Mouse (Mus musculus) ovary, postnatal 36 days (tissue): Measurements from ENCODE around the gene Mtmr1.
"Not testable (repeated sequence)": the region's sequence is repeated elsewhere in the genome, so short reads cannot be mapped to it uniquely, and the experiment has no call there.

Experiments
- DNase-seq: peaks from one replicate; pipeline ENCODE4 v3.0.0; 2022; ENCODE audit warnings: low spot score, mixed read lengths

Mtmr1 gene

DNA sequence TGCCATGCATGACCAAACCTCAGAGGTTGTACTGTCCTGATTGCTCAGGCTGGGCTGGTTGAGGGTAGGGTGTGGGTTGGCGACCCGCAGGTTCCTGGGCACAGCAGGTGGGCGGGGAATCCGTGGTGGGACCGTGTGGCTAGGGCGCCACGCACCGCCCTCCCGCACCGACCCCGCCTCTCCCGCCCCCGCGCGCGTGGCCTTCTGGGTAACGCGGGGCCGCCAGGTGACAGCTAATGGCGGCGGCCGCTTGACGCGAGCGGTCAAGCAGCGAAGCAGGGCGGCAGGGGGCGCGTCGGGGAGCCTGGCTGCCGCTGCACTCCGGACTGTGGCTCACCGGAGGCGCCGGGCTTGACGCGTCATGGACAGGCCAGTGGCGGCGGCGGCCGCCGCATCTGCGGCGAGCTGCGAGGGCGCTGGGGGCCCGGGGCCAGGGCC lies at the start of gene Mtmr1:
Gene Mtmr1 (plus strand): TSS at position 207 of the 438 bp plus-strand sequence.
- peak; percentile 82 for DNase-seq

DNA sequence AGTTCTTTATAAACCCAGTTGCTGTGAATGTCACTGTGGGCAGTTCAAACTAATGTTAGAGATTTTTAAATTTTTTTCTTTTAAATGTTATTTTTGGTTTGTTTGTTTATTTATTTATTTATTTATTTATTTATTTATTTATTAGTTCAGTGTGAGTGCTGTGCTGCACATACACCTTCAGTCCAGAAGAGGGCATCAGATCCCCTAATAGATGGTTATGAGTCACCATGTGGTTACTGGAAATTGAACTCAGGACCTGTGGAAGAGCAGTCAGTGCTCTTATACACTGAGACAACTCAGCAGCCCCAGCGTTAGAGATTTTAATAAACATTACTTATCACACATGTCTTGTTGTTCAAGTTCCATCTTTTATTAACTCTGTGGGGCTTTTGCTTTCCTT lies 12.5 kb upstream of the Mtmr1 start:
- DNase-seq = no peak

DNA sequence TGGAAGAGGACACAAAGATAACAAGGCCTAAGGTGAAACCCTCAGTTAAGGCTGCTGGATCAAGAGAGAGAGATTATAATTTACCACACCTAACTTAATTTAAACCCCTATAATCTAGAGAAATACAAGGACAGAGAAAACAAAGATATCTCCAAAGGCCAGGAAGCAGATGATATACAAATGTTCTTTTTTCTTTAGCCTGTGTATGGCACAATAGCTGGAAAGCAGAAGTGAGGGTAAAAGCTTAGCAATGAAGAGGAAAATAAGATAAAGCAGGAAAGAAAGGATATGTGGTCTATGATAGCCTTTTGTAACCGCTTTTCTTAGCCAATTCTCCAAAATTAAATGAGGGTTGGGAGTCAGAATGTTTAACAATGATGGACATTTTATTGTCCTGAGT lies 9.2 kb upstream of the Mtmr1 start:
- no peak for DNase-seq

- not testable (repeated sequence) for DNase-seq
Observed at GRCm38 (mm10) chrX:71361793-71362192, 2.8 kb upstream of the Mtmr1 start.

DNA sequence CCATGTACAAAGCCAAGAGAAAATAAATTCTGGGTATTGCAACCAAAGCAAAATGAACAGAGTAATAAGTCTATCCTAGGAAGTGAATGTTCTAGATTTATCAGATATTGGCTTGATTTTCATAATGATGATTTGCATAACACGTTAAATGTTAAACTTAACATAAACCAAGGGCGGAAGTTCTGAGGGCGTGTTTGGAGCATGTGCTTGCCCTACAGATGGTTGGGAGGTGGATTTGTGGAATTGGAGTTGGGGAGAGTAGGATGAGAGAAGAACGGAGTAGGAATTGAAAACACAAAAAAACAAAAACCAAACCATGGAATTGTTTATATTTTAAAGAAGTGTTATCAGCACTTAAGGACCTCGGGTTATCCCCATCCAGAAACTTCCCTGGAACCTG lies 498 bp upstream of the Mtmr1 start:
- DNase-seq = no peak

GRCm38 (mm10) chrX:71365011-71365410 lies 451 bp downstream of the Mtmr1 start:
- DNase-seq = no peak

DNA sequence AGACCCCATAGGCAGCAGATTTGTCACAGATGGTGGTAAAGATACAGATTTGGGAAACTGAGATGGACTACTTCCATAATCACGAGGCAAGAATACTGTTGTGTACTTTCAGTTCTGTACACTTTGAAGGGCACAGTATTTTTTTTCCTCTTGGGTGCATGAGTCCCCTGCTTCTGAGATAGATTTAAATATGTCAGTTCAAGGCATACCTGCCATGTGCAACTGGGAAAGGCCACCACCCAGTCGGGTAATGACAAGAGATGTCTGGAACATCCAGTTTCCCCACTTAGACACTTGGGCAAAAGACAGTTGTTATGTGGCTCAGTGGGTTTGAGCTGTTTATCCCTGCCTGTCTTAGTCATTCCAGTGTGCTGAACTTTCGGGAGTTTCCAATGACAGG lies 950 bp downstream of the Mtmr1 start:
- no peak for DNase-seq

DNA sequence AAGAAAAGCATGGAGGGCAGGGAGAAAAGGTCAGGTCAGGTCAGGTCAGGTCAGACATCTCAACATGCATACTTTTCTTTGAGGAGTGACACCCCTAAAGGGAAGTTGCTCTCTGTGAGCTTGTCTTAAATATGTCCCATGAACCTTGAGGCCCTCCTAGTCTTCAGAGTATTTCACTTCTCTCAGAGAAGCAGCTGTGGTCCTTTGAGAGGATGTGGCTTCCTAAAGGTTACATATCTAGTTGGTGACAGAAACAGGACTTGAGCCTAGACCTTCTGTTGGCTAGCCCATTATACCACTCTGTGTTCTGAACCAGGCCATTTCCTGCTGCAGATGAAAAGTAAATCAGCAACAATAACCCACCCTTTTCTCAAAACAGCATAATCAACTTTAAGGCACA lies 2.4 kb downstream of the Mtmr1 start:
- DNase-seq = no peak

DNA sequence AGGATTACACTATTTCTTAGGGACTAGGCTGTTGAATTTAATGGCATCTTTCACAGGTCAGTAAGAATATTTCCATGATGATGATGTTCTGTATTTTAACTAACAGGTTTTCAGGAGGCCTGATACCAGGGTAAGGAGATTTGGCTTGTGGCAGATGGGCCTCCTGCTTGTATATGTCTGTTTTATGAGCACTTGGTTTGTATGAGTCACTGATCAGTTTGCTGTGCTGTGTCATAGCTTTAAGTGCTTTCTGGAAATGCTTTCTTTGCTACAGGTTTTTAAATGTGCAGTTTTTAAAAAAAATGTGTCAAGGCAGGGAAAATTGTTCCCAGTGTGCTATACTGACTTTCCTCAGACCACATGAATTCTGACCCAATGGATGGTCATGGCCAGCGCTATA lies 12.2 kb downstream of the Mtmr1 start:
- DNase-seq = no peak

- DNase-seq = no peak
Observed at GRCm38 (mm10) chrX:71378435-71378834, 13.9 kb downstream of the Mtmr1 start.

DNA sequence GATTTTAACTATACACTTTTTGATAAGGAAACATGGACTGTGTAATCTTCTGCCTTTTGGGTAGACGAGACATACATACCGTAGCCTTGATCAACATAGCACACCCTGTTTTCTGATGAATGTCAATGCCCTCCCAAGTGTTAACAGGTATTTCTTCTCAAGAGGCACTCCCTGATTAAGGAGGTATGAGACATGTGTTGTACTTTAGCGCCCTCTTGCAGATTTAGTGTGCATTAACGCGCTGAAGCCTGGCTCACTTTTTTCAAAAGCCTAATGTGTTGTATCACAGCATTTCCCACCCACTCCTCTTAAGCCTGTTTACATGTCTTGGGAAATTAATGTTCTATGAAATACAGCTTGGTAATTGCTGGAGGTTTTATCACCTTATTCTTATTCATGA lies 17.0 kb downstream of the Mtmr1 start:
- no peak for DNase-seq

DNA sequence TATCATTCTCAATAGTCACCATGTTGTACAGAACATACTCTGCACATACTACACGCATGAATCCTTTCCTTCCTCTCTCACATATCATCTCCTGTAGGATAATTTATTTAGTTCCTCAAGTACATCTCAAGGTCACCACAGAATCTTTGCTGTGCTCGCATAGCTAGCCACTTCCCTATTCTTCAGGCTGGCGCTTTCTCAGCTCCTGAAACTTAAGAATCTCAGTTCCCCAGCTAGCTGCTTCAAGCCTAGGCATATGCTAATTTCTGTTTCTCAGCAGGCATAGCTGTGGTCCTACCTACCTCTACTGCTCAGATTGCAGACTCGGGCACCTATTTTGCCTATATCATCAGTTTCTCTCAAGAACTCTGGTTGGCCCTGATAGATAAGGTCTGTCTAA lies 31.8 kb downstream of the Mtmr1 start:
- DNase-seq = no peak

DNA sequence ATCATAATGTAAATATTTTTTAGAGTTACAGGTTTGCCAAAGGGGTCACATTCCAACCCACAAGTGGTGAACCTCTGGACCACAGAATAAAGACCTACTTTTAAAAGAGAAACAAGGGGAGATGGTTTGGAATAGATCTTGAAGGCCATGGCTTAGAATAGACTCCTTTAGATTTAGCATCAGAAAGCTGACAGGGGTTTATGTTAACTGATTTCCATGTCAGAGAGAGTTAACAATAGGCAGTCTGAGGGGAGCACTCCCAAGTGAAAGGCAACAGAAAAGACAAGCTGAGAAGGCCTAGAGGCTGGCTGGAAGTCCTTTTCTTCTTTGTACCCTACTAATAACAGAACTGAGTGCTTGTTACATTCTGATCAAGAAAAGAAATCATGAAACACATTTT lies 41.7 kb downstream of the Mtmr1 start:
- DNase-seq = no peak

GRCm38 (mm10) chrX:71408386-71408785 lies 43.8 kb downstream of the Mtmr1 start:
- DNase-seq = no peak

- no peak for DNase-seq
Observed at GRCm38 (mm10) chrX:71412776-71413175, 48.2 kb downstream of the Mtmr1 start.

- no peak for DNase-seq
Observed at GRCm38 (mm10) chrX:71413616-71414015, 49.1 kb downstream of the Mtmr1 start.

DNA sequence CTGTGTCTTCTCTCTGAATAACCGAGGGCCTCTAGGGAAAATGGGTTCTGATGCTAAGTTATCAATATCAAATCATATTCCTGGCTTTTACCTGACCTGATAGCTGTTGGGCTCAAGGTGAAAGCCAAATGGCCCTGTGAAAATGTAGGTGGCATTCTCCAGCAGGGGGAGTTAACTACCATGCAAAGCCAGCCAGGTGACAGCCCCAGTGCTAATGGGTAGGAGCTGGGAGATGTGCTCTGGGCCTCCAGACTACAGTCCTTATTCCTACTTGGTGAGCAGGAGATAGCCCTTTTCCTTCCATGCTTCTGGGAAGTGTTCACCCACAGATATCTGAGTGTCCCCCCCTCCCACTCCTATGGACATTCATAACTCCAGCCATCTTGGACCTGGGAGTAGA lies 60.3 kb downstream of the Mtmr1 start:
- DNase-seq = no peak

DNA sequence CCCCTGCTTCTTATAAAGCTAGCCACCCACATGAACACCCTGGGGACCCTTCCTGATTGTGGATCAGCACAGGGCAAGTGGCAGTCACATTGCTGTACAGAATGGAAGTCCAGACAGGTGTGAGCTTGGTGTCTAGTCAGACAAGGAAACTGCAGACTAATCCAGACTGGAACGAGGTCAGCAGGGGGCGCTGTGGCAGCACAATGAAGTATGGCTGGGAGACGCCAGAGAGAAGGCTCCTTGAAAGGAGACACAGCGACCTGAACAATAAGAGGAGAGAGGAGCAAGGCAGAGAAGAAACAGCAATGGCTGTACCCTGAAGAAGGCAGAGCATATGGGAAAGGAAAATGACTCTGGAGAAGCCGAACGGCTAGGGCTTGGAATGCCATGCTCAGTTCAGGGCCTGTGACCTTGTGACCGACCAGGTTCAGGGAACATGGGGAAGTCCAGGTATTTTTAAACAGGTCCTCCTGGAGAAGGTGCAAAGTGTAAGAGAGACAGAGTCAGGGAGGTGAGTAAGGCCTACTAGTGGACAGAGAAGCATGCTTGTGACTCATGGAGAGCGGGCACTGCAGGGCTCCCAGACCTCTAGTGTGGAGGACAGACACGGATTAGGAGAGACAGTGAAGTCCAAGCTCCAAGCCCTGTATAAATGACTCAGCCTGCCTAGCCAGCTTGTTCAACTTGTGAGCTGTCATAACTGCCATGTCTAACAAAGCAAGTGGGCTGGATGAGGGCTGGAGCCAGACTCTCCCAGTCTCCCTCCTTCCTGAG lies 61.4 kb downstream of the Mtmr1 start:
- peak; percentile 79 for DNase-seq

DNA sequence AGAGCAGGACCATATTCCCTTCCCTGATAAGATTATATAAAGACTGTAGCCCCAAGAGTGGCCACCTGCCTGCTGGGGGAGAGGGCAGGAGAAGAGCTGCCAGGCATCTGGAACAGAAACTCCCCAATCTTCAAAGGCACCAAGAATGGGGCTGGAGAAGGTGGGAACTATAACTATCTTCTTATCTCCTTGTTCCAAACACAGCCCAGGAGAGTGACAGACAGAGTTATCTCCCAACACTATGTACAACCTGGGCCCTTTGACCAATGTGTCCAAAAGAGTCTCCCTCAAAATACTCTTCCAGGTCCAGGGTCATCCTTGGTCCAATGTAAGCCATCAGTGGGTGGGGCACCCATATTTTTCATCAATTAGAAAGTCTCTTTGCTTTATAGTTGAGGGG lies 62.9 kb downstream of the Mtmr1 start:
- no peak for DNase-seq

GRCm38 (mm10) chrX:71430900-71431299 lies 66.3 kb downstream of the Mtmr1 start:
- no peak for DNase-seq

GRCm38 (mm10) chrX:71434448-71434847 lies 69.9 kb downstream of the Mtmr1 start:
- no peak for DNase-seq

DNA sequence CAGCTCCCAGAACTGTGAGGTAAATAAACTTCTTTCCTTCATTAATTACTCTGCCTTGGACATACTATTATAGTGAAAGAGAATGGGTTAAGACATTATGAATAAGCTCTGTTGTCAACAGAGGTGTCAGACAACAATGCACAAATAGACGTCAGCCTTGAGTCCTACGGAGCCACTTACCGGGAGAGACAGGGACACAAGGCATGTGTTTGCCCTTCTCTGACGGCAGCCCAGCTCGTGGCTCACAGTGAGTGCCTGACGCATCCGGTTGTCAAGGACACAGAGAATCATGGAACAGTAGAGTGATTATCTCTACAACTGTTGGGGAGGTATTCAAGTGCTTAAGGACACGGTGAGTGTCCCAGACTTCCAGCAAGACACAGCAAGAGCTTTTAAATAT lies 70.3 kb downstream of the Mtmr1 start:
- DNase-seq = no peak

DNA sequence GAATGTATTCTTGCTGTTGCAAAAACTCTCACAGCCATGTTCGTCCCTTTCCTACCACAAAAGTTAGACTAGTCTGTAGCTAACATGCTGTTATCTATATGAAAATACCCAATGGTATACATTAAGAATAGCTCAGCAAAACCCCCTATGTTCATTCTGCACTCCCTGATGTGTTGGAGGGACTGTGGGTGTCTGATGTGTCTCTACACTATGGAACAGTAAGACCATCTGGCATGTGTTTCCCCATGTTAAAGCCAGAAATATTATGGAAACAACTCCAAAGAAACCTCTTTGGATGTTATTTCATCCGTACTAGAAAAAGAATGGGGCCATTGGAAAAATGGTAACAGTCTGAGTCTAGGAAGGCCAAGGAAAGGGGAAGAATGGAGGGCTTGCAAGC lies 71.0 kb downstream of the Mtmr1 start:
- DNase-seq = no peak

GRCm38 (mm10) chrX:71439473-71439872 lies 74.9 kb downstream of the Mtmr1 start:
- no peak for DNase-seq
